Mouse (Mus musculus) myocyte (in vitro differentiated cells): Measurements from ENCODE around the gene Bcas3. TPM values are rescaled to one million over a fixed set of nuclear protein-coding genes. Genes with fewer than 3 reads are reported as not detected.

Source experiments
- H3K27me3 ChIP-seq: one replicate; pipeline ENCODE4 v1.6.1; 2011; ENCODE audit not compliant: control insufficient read depth, insufficient read depth, insufficient read length
- H3K36me3 ChIP-seq: one replicate; pipeline ENCODE4 v1.6.1; 2011; ENCODE audit not compliant: control insufficient read depth, insufficient read depth
- H3K4me2 ChIP-seq: one replicate; pipeline ENCODE4 v1.6.1; 2011; ENCODE audit warnings: low read depth, control low read depth
- H3K4me3 ChIP-seq: one replicate; pipeline ENCODE4 v1.5.1; 2011; ENCODE audit warnings: mild to moderate bottlenecking, control low read depth, moderate library complexity
- H3K79me2 ChIP-seq: one replicate; pipeline ENCODE4 v1.6.1; 2011; ENCODE audit not compliant: control insufficient read depth, insufficient read depth
- H3ac ChIP-seq: one replicate; pipeline ENCODE4 v1.6.1; 2011; ENCODE audit not compliant: control insufficient read depth, insufficient read length
- CEBPB ChIP-seq: IDR thresholded peaks from 2 replicates; pipeline ENCODE4 v1.6.1; 2011; ENCODE audit warnings: mild to moderate bottlenecking, moderate library complexity; ENCODE audit not compliant: poor library complexity, insufficient read depth, severe bottlenecking
- E2F4 ChIP-seq: IDR thresholded peaks from one replicate; pipeline ENCODE4 v1.6.1; 2011; ENCODE audit warnings: mild to moderate bottlenecking, control low read depth, moderate library complexity; ENCODE audit not compliant: insufficient read depth
- MAX ChIP-seq: IDR thresholded peaks from one replicate; pipeline ENCODE4 v1.6.1; 2011; ENCODE audit warnings: low read depth, mild to moderate bottlenecking, control low read depth
- MYOD1 ChIP-seq, 3 experiments: IDR thresholded peaks; one replicate each; pipeline ENCODE4 v1.6.1; 2011; ENCODE audit warnings: control low read depth in 2 of 3, low read depth in 2 of 3, mild to moderate bottlenecking in 2 of 3, moderate library complexity in 1 of 3; ENCODE audit not compliant: insufficient read length in 2 of 3, control insufficient read depth in 1 of 3
- MYOG ChIP-seq, 3 experiments: IDR thresholded peaks; one replicate each; pipeline ENCODE4 v1.6.1; 2011; ENCODE audit warnings: control low read depth in 2 of 3, low read depth in 2 of 3, mild to moderate bottlenecking in 2 of 3; ENCODE audit not compliant: insufficient read length in 2 of 3, control insufficient read depth in 1 of 3, insufficient read depth in 1 of 3
- POLR2A ChIP-seq: IDR thresholded peaks from one replicate; pipeline ENCODE4 v1.6.1; 2011; ENCODE audit warnings: low read depth, mild to moderate bottlenecking, control low read depth, moderate library complexity; ENCODE audit not compliant: insufficient read length
- POLR2AphosphoS2 ChIP-seq: IDR thresholded peaks from one replicate; pipeline ENCODE4 v1.6.1; 2011; ENCODE audit warnings: low read depth, control low read depth; ENCODE audit not compliant: insufficient read length
- REST ChIP-seq: IDR thresholded peaks from one replicate; pipeline ENCODE4 v1.6.1; 2011; ENCODE audit warnings: mild to moderate bottlenecking, control low read depth, moderate library complexity; ENCODE audit not compliant: insufficient read depth, insufficient read length
- SRF ChIP-seq: IDR thresholded peaks from one replicate; pipeline ENCODE4 v1.6.1; 2011; ENCODE audit warnings: low read depth; ENCODE audit not compliant: control insufficient read depth, insufficient read length
- TCF12 ChIP-seq: IDR thresholded peaks from one replicate; pipeline ENCODE4 v1.6.1; 2011; ENCODE audit warnings: mild to moderate bottlenecking, control low read depth; ENCODE audit not compliant: poor library complexity, insufficient read depth, severe bottlenecking
- TCF3 ChIP-seq: IDR thresholded peaks from one replicate; pipeline ENCODE4 v1.6.1; 2011; ENCODE audit warnings: low read depth, control low read depth; ENCODE audit not compliant: insufficient read length
- USF1 ChIP-seq: IDR thresholded peaks from one replicate; pipeline ENCODE4 v1.6.1; 2011; ENCODE audit warnings: low read depth, mild to moderate bottlenecking, control low read depth, moderate library complexity
- polyA plus RNA-seq: library from polyadenylated mRNA; unstranded; fragments of >200 nt; fragmentation: generic; extraction: Trizol; gene quantifications from one replicate; pipeline ENCODE4 v1.2.1, GENCODE M21; 2012; ENCODE audit warnings: missing spikeins

Bcas3 gene
- polyA plus RNA-seq, 1 experiment, result 30.1 TPM

DNA sequence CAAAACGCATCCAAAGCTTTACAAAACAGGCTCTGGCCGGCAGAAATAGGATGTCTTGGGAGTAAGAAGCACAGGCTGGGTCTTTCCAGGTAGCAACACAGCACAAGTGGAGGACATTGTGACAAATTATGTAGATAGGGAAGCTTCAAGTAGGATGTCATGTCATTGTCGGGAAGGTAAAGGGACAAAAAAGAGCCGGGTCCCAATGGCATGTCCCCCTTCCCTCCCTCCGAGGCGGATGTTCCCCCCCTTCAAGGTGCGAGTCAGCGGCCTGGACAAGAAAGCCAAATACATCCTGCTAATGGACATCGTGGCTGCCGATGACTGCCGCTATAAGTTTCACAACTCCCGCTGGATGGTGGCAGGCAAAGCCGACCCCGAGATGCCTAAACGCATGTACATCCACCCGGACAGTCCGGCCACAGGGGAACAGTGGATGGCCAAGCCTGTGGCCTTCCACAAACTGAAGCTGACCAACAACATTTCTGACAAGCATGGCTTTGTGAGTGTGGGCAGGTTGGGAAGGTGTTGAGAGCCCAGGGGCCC lies 481.5 kb downstream of the Bcas3 start:
- no peaks in the 10 kb centered on the region for H3K36me3 ChIP-seq
- TF ChIP-seq E2F4, result no peak
- TF ChIP-seq POLR2A, result no peak
- TF ChIP-seq TCF3, result no peak
- no peak for TF ChIP-seq MYOD1 (IDR thresholded peaks at IDR 0.05; ENCODE audit: control insufficient read depth in 1 of 3, insufficient read length in 2 of 3, low read depth in 2 of 3)
- TF ChIP-seq SRF, result no peak
- no peak for TF ChIP-seq CEBPB
- no peak for TF ChIP-seq MAX
- no peak for TF ChIP-seq MYOG (IDR thresholded peaks at IDR 0.05; ENCODE audit: control insufficient read depth in 1 of 3, insufficient read depth in 1 of 3, insufficient read length in 2 of 3, low read depth in 2 of 3)
- no peak for TF ChIP-seq TCF12
- TF ChIP-seq REST, result no peak
- no peak for TF ChIP-seq POLR2AphosphoS2
- no peak for TF ChIP-seq USF1
- H3ac ChIP-seq, result no peak overlapping the region
- H3K4me2 ChIP-seq, result no peak overlapping the region
- no peak overlapping the region for H3K4me3 ChIP-seq
- no peaks in the 10 kb centered on the region for H3K79me2 ChIP-seq
- peaks cover 13% of the 10 kb centered on the region for H3K27me3 ChIP-seq

DNA sequence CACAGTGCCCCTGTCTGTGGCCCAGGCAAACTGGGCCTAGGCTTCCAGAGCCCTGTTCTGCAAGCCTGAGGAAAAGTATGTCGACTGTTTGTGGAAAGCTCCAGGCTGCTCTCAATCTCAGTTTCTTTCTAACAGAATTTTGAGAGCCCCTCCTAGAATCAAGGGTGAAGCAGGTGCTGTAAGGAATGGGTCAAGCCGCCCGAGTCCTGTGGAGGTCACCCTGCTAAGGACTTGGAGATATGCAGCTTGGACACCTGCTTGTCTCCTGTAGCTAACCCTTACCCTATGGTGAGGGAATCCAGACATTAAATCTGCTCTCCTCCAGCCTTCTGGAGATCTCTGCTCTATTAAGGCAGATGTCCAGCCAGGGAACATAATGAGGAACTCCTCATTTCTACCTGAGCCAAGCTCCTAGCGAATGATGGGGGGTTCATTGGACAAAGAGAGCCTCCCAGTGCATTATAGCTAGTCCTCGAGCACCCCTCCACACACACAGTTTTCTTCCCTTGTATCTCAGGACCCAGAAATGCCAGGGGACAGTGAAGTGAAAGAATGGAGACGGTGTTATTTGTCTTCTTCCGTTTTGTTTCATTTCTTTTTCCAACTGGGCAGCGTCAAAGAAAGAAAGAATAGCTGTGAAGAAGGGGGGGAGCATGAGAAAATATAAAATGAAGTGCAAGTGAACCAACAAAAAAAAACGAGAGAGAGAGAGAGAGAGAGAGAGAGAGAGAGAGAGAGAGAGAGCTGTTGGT lies 482.2 kb downstream of the Bcas3 start:
- Histone ChIP-seq H3ac (no peak overlapping the region), H3K4me2 (no peak overlapping the region), H3K4me3 (no peak overlapping the region), H3K27me3 (peaks cover 7% of the 10 kb centered on the region), H3K79me2 (no peaks in the 10 kb centered on the region), H3K36me3 (no peaks in the 10 kb centered on the region)
- TF ChIP-seq MYOD1 (IDR thresholded peaks at IDR 0.05; ENCODE audit: control insufficient read depth in 1 of 3, insufficient read length in 2 of 3, low read depth in 2 of 3), result no peak
- TF ChIP-seq USF1, result no peak
- no peak for TF ChIP-seq POLR2A
- TF ChIP-seq MYOG (IDR thresholded peaks at IDR 0.05; ENCODE audit: control insufficient read depth in 1 of 3, insufficient read depth in 1 of 3, insufficient read length in 2 of 3, low read depth in 2 of 3), result no peak
- TF ChIP-seq TCF3, result no peak
- TF ChIP-seq SRF, result no peak
- no peak for TF ChIP-seq CEBPB
- no peak for TF ChIP-seq REST
- no peak for TF ChIP-seq POLR2AphosphoS2
- no peak for TF ChIP-seq MAX
- TF ChIP-seq TCF12, result no peak
- no peak for TF ChIP-seq E2F4

DNA sequence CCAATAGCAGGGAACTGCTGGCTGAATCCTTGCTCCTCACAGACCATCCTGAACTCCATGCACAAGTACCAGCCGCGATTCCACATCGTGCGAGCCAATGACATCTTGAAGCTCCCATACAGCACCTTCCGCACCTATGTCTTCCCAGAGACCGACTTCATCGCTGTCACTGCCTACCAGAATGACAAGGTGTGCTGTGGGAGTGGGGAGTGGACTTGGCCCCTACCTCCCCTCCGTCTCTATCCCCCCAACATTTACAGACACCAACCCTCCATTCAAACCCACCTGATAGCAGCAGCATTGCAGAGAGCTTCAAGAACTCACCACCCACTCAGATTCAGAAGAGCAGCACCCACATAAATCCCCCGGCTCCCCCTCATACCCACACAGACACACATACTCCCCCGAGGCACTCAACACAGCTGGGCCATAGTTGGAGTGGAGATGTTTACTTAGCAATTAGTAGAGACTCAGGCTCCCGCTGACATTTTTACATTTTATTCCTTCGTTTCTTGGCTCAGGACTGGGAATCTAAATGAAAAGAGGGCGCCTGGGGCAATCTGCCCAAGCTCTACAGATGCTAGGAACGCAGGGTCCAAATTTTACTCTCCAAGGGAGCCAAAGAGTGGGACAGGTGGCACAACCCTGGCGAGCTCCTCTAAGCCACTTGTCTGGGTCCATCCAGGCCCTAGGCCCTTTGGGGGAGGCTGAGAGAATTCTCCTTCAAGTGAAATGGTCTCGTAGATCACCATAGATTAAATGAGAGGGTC lies 483.0 kb downstream of the Bcas3 start:
- Histone ChIP-seq H3K36me3 (no peaks in the 10 kb centered on the region), H3ac (no peak overlapping the region), H3K4me2 (no peak overlapping the region), H3K4me3 (no peak overlapping the region), H3K27me3 (peaks cover 7% of the 10 kb centered on the region), H3K79me2 (no peaks in the 10 kb centered on the region)
- TF ChIP-seq E2F4, result no peak
- TF ChIP-seq MAX, result no peak
- no peak for TF ChIP-seq POLR2A
- no peak for TF ChIP-seq TCF12
- no peak for TF ChIP-seq CEBPB
- no peak for TF ChIP-seq MYOD1 (IDR thresholded peaks at IDR 0.05; ENCODE audit: control insufficient read depth in 1 of 3, insufficient read length in 2 of 3, low read depth in 2 of 3)
- no peak for TF ChIP-seq POLR2AphosphoS2
- TF ChIP-seq SRF, result no peak

DNA sequence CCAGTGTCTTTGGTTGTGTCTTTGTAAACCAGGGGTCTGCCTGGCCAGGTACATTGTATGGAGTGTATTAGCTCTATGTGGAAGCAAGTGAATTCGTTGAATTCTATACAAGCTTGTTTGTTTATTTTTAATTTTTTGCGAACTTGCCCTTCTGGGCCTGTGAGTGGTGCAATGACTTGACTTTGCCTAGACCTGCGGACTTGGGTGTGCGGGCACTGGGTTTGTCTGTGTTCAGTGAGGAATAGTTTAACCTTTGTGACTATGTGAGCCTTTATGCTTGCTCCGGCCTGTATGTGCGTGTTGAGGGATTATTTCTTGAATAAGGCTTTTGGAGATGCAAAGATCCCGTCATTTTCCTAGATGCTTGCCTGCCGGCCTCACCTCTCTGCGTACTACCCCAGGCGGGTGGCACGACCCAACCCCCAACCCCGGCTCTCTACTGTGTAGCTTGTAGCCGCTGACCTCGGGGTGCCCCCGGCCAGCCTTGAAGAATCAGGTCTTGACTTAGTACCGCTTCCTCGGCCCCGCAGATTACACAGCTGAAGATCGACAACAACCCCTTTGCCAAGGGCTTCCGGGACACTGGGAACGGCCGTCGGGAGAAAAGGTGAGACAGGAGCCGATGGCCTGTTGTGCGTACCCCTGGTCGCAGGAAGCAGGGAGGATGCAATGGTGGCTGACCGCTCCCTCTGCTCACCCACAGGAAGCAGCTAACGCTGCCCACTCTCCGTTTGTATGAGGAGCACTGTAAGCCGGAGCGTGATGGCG lies 483.7 kb downstream of the Bcas3 start:
- H3K36me3 ChIP-seq, result no peaks in the 10 kb centered on the region
- no peak overlapping the region for H3ac ChIP-seq
- H3K79me2 ChIP-seq, result no peaks in the 10 kb centered on the region
- H3K4me2 ChIP-seq, result no peak overlapping the region
- no peak overlapping the region for H3K4me3 ChIP-seq
- no peak for TF ChIP-seq CEBPB
- no peak for TF ChIP-seq TCF3
- TF ChIP-seq POLR2AphosphoS2, result no peak
- TF ChIP-seq POLR2A, result no peak
- TF ChIP-seq USF1, result no peak
- TF ChIP-seq SRF, result no peak
- TF ChIP-seq E2F4, result no peak
- no peak for TF ChIP-seq MYOD1 (IDR thresholded peaks at IDR 0.05; ENCODE audit: control insufficient read depth in 1 of 3, insufficient read length in 2 of 3, low read depth in 2 of 3)
- TF ChIP-seq REST, result no peak
- no peak for TF ChIP-seq MYOG (IDR thresholded peaks at IDR 0.05; ENCODE audit: control insufficient read depth in 1 of 3, insufficient read depth in 1 of 3, insufficient read length in 2 of 3, low read depth in 2 of 3)
- no peak for TF ChIP-seq TCF12
- TF ChIP-seq MAX, result no peak
- peaks cover 6% of the 10 kb centered on the region for H3K27me3 ChIP-seq
